Mouse (Mus musculus): ENCODE measurements at regions not wholly inside any gene's neighbourhood (a gene's known extent, or its start where the extent isn't known, plus 50 kb on each side); places are given as distances from the start of the nearest gene placed in this dataset.

DNA sequence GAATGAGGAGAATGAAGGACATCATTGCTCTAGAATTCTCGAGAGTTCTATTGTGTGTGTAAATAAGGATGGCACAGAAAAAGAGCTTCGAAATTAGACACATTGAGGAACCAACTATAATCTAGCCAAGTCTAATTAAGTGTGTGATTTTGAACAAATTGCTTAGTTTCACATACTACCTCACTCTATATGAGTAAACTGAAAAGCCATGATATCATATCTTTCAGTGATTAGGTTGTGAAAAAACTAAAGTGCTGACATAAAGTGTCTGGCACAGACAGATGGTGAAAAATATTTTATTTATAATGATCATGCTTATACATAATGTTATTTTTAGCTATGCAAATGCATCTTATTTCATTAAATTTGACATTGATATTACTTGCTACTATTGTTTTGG lies 124.6 kb upstream of the Nrip1 start:
- TF ChIP-seq POLR2A (IDR thresholded peaks at IDR 0.05; ENCODE audit: borderline replicate concordance, insufficient read depth, low read length) (no peak), CTCF (IDR thresholded peaks at IDR 0.05; ENCODE audit: borderline replicate concordance, insufficient read depth, low read depth, low read length) (no peak)

Data from cerebellum, adult 2 months (tissue).